ENCODE assay signal across 7 mouse cellular contexts in the genomic region with DNA sequence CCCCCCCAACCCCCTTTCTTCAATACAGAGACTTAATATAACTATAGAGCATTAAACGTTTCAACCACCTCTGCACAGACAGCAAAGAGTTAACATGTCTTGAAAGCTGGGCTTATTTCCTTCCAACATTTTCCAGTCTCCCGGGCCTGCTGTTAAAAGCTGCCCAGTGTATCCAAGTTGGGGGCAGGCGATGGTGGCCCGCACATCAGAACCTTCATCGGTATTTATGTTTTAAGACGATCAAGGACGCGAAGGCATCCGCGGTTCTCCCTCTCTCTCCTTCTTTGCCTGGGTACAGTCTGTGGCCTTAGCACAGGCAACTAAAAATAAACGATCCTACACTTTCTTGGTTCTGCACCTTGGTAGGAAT. TPM values are rescaled to one million over a fixed set of nuclear protein-coding genes. Genes with fewer than 3 reads are reported as not detected.
DNase-seq lines count a peak whose midpoint lies in the region; ATAC-seq and TF ChIP-seq lines count a peak whose summit lies in the region.

No protein-coding gene starts in this region.

- no peak for ATAC-seq in embryonic facial prominence, embryonic 13.5 days (ENCODE audit: insufficient number of reproducible peaks, insufficient read depth, low FRiP score, low TSS enrichment, low read depth)
- no peak for ATAC-seq in hindbrain, postnatal 0 days
- ATAC-seq in neural tube, embryonic 12.5 days (ENCODE audit: low FRiP score, low read depth), result no peak

- H3K27ac ChIP-seq in liver, adult 2 months (replicated peaks; ENCODE audit: insufficient read depth, low read depth, low read length), result no peak overlapping the region
- H3K27ac ChIP-seq in embryonic facial prominence, embryonic 13.5 days, result peak overlapping the region; percentile 84
- H3K27ac ChIP-seq in hindbrain, postnatal 0 days, result peak overlapping the region; percentile 46
- H3K27ac ChIP-seq in neural tube, embryonic 12.5 days, result no peak overlapping the region

- no peaks in the 10 kb centered on the region for H3K9me3 ChIP-seq in embryonic facial prominence, embryonic 13.5 days
- no peaks in the 10 kb centered on the region for H3K9me3 ChIP-seq in hindbrain, postnatal 0 days (ENCODE audit: low read length)
- no peaks in the 10 kb centered on the region for H3K9me3 ChIP-seq in neural tube, embryonic 12.5 days

- peak overlapping the region; percentile 80 for H3K4me2 ChIP-seq in embryonic facial prominence, embryonic 13.5 days
- H3K4me2 ChIP-seq in hindbrain, postnatal 0 days (ENCODE audit: low read depth, low read length), result peak overlapping the region; percentile 92
- peak overlapping the region; percentile 93 for H3K4me2 ChIP-seq in neural tube, embryonic 12.5 days (replicated peaks)

- H3K4me1 ChIP-seq in liver, adult 2 months (ENCODE audit: control insufficient read depth, insufficient read depth, low read length), result 0 out of 2 replicates have a peak, but pooled peaks cover 2% of the 10 kb centered on the region
- H3K4me1 ChIP-seq in embryonic facial prominence, embryonic 13.5 days, result peaks cover 48% of the 10 kb centered on the region
- H3K4me1 ChIP-seq in hindbrain, postnatal 0 days (ENCODE audit: insufficient read depth, low read length), result peaks cover 7% of the 10 kb centered on the region
- H3K4me1 ChIP-seq in neural tube, embryonic 12.5 days, result peaks cover 27% of the 10 kb centered on the region

- H3K9ac ChIP-seq in liver, adult 2 months (ENCODE audit: low read depth, low read length), result peak overlapping the region; percentile 44; the same call in 1 of the 2 replicates
- peak overlapping the region; percentile 87 for H3K9ac ChIP-seq in embryonic facial prominence, embryonic 13.5 days
- peak overlapping the region; percentile 40 for H3K9ac ChIP-seq in hindbrain, postnatal 0 days (replicated peaks; ENCODE audit: low read length)
- H3K9ac ChIP-seq in neural tube, embryonic 12.5 days, result peak overlapping the region; percentile 72

- TF ChIP-seq POLR2A in liver, adult 2 months (IDR thresholded peaks at IDR 0.05; ENCODE audit: extremely low read depth, insufficient read depth, low read length), result no peak

- WGBS in liver, adult 2 months, result 11% methylated on average over 11 of the region's 11 CpGs
- 0% methylated on average over 11 of the region's 11 CpGs for WGBS in embryonic facial prominence, embryonic 13.5 days
- WGBS in hindbrain, postnatal 0 days, result under 1% methylated on average over 11 of the region's 11 CpGs
- WGBS in neural tube, embryonic 12.5 days, result under 1% methylated on average over 11 of the region's 11 CpGs

- H3K79me2 ChIP-seq in liver, adult 2 months (ENCODE audit: control insufficient read depth, insufficient read depth, low read length), result peaks cover 3% of the 10 kb centered on the region; the same call in 1 of the 2 replicates

- H3K4me3 ChIP-seq in liver, adult 2 months (ENCODE audit: insufficient read depth, low read depth, low read length), result peak overlapping the region; percentile 62; the same call in 1 of the 2 replicates
- peak overlapping the region; percentile 68 for H3K4me3 ChIP-seq in embryonic facial prominence, embryonic 13.5 days
- peak overlapping the region; percentile 67 for H3K4me3 ChIP-seq in hindbrain, postnatal 0 days (ENCODE audit: low read length)
- peak overlapping the region; percentile 74 for H3K4me3 ChIP-seq in neural tube, embryonic 12.5 days

- DNase-seq in liver, adult 2 months (ENCODE audit: extremely low read depth, low read depth, low spot score), result no peak
- DNase-seq in liver, result no peak
- DNase-seq in hindbrain, postnatal 0 days (ENCODE audit: low spot score), result no peak
- no peak for DNase-seq in cerebellum, postnatal 4 days (ENCODE audit: low spot score in 2 of 2)
- no peak for DNase-seq in spleen, postnatal 14 days (ENCODE audit: low spot score in 2 of 2)

- H3K27me3 ChIP-seq in liver, adult 2 months (ENCODE audit: control insufficient read depth, insufficient read depth, low read length), result no peaks in the 10 kb centered on the region
- no peaks in the 10 kb centered on the region for H3K27me3 ChIP-seq in embryonic facial prominence, embryonic 13.5 days
- no peaks in the 10 kb centered on the region for H3K27me3 ChIP-seq in hindbrain, postnatal 0 days (ENCODE audit: insufficient read depth, low read length)
- H3K27me3 ChIP-seq in neural tube, embryonic 12.5 days (replicated peaks), result no peaks in the 10 kb centered on the region

- no peaks in the 10 kb centered on the region for H3K36me3 ChIP-seq in liver, adult 2 months (ENCODE audit: control insufficient read depth, insufficient read depth, low read length)
- peaks cover 32% of the 10 kb centered on the region for H3K36me3 ChIP-seq in embryonic facial prominence, embryonic 13.5 days
- no peaks in the 10 kb centered on the region for H3K36me3 ChIP-seq in hindbrain, postnatal 0 days (ENCODE audit: insufficient read depth, low read length)
- peaks cover 20% of the 10 kb centered on the region for H3K36me3 ChIP-seq in neural tube, embryonic 12.5 days

- no peak for TF ChIP-seq CTCF in liver, adult 2 months (IDR thresholded peaks at IDR 0.05; ENCODE audit: low read depth, low read length)
- TF ChIP-seq CTCF in hindbrain, postnatal 0 days (IDR thresholded peaks at IDR 0.05; ENCODE audit: low read depth), result no peak

RNA-seq across cellular contexts. Expression of gene Cdk1, which starts 0.9 kb away (rescaled TPM):
- total RNA-seq in liver, adult 2 months (2014; rRNA removed), result 4.9 and 10.7 TPM in 2 replicates
- 1.8 and 2.6 TPM in 2 replicates for polyA plus RNA-seq in liver, adult 2 months (2012; rRNA removed)
- 399 and 458 TPM in 2 replicates for polyA plus RNA-seq in embryonic facial prominence, embryonic 13.5 days (2015; fragmentation: Nextera tagmentation; extraction: Ambion mirVana)
- total RNA-seq in hindbrain, postnatal 0 days (2014; rRNA removed), result 28.1 and 44.3 TPM in 2 replicates
- polyA plus RNA-seq in hindbrain, postnatal 0 days (2015; fragmentation: Nextera tagmentation; extraction: Ambion mirVana), result 59.6 and 74.2 TPM in 2 replicates
- polyA plus RNA-seq in neural tube, embryonic 12.5 days (2016; fragmentation: Nextera tagmentation; extraction: Ambion mirVana), result 222 and 223 TPM in 2 replicates

RNA-seq across cellular contexts. Expression of gene Ank3, which starts 46.7 kb away (rescaled TPM):
- 31.0 and 37.5 TPM in 2 replicates for total RNA-seq in liver, adult 2 months (2014; rRNA removed)
- polyA plus RNA-seq in liver, adult 2 months (2012; rRNA removed), result 2.9 and 3.1 TPM in 2 replicates
- polyA plus RNA-seq in embryonic facial prominence, embryonic 13.5 days (2015; fragmentation: Nextera tagmentation; extraction: Ambion mirVana), result 30.3 and 32.3 TPM in 2 replicates
- total RNA-seq in hindbrain, postnatal 0 days (2014; rRNA removed), result 200 and 239 TPM in 2 replicates
- polyA plus RNA-seq in hindbrain, postnatal 0 days (2015; fragmentation: Nextera tagmentation; extraction: Ambion mirVana), result 58.7 and 60.1 TPM in 2 replicates
- polyA plus RNA-seq in neural tube, embryonic 12.5 days (2016; fragmentation: Nextera tagmentation; extraction: Ambion mirVana), result 95.5 and 102 TPM in 2 replicates

Comparison
In these comparisons a context has a peak if more than half of its experiments do, and no peak if none do; other contexts are left out.
1. H3K27ac ChIP-seq: peak in embryonic facial prominence, embryonic 13.5 days (single experiment) and hindbrain, postnatal 0 days (single experiment); none in liver, adult 2 months (single experiment) and neural tube, embryonic 12.5 days (single experiment).
2. RNA of gene Cdk1, which starts 0.9 kb away (polyA plus RNA-seq): 399 to 458 TPM in embryonic facial prominence, embryonic 13.5 days, 222 to 223 TPM in neural tube, embryonic 12.5 days and 59.6 to 74.2 TPM in hindbrain, postnatal 0 days; 1.8 to 2.6 TPM in liver, adult 2 months; every median in the first group is over 10 times any median in the second.
3. Peak in every context shown above with its lines, with median percentiles within 50 percentile points of each other: H3K4me3 ChIP-seq, H3K9ac ChIP-seq and H3K4me2 ChIP-seq.